Mouse (Mus musculus) ES-E14 (cell line): ENCODE measurements at regions not wholly inside any gene's neighbourhood (a gene's known extent, or its start where the extent isn't known, plus 50 kb on each side); places are given as distances from the start of the nearest gene placed in this dataset.

Source experiments
- CHD2 ChIP-seq: IDR thresholded peaks from 2 replicates; pipeline ENCODE4 v1.6.1; 2014; ENCODE audit warnings: mild to moderate bottlenecking, low read depth, low read length, inconsistent platforms
- HCFC1 ChIP-seq: IDR thresholded peaks from 2 replicates; pipeline ENCODE4 v1.6.1; 2012; ENCODE audit warnings: low read length, inconsistent platforms, borderline replicate concordance; ENCODE audit not compliant: insufficient read depth
- MAFK ChIP-seq: IDR thresholded peaks from 2 replicates; pipeline ENCODE4 v1.6.1; 2014; ENCODE audit warnings: mild to moderate bottlenecking, low read depth, low read length, inconsistent platforms; ENCODE audit not compliant: insufficient read depth

DNA sequence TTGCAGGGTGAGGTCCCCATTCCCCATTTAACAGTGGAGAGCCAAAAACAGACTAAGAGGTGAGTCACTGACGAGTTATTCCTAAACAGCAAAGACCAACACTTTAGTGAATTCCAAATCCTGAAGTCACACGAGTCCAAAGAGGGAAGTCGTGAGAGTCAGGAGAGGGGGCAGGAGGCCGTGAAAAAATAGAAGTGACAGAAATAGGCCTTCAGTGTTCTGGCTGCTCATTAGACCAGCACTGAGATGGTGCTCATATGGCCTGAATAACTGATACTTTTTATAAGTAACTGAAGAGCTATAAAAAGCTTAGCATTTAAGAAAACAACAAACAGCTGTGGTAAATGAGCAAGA lies 68.5 kb upstream of the Bach2 start:
- no peak for TF ChIP-seq CHD2
- TF ChIP-seq MAFK, result no peak
- no peak for TF ChIP-seq HCFC1
